Mouse (Mus musculus) layer of hippocampus, adult 11-12 months (tissue): ENCODE measurements at regions not wholly inside any gene's neighbourhood (a gene's known extent, or its start where the extent isn't known, plus 50 kb on each side); places are given as distances from the start of the nearest gene placed in this dataset.
A peak's percentile ranks its signal among the peaks of the same experiment; 100 is the strongest.

Experiments used
- DNase-seq: peaks from one replicate; pipeline ENCODE4 v3.0.0; 2022; ENCODE audit warnings: low spot score

DNA sequence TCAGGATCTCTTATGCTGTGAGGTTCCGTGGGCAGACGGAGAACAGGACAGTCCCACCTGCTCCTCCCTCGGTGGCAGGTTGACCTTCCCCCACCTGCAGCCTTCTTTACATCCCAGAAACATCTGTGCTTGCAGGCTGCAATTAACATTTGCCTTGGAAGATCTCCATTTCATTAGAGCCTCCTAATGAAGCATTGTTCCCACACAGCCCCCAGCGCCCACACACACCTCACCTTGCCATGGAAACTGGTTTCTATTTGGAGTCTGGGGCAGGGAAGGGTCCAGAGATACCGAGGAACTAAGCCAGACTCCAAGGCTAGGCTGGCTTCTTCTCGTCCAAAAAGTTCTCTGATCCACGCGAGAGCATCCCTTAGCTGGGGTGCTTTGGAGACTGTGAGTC is 56.6 kb upstream of the Rpl38 start:
- DNase-seq: peak; percentile 18

DNA sequence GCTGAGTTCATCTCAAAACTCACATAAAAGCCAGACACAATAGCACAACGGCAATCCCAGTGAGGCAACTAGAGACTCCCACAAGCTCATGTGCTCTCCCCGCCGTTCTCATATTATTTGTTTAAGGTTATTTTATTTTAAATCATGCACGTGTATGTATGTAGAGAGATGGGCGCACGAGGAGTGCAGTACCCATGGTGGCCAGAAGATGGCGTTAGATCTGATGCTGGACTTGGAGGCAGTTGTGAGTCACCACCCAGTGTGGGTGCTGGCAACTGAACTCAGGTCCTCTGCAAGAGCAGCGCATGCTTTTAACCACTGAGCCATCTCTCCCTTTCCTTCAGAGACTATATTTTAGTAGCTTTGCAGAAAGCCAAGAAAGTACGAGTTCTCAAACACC is 60.3 kb upstream of the Rpl38 start:
- no peak for DNase-seq

DNA sequence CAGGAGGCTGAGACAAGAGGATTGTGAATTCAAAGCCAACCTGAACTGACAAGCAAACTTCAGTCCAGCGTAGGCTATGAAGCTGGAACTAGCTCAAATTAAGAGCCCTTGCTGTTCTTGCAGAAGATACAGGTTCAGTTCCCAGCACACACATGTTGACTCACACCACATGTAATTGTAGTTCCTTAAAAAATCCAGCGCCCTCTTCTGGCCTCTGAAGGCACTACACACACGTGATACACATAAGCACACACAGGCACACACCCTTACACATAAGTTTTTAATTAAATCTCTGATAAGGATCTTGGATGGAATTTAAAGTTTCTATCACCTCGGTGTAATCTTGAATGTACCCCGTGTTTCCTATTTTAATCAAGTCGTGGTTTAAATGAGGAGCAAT is 65.2 kb upstream of the Rpl38 start:
- DNase-seq: no peak

GRCm38 (mm10) chr11:114597225-114597624 is 71.1 kb upstream of the Rpl38 start:
- peak; percentile 28 for DNase-seq

DNA sequence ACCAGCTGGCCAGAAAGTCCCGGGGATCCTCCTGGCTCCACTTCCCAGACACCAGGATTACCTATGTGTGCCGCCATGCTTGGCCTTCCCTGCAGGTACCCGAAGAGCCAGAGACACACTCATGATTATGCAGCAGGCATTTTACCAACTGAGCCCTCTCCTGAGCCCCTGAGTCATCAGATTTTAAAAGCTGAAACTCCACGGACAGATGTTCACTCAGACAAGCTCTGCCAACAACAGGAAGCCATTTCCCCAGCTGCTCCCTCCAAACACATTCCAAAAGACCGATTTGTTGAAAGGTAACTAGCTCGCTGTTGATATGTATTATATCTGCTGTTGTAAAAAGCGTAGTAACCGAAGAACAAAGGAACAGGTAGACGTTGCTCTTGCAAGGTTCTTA is 75.4 kb upstream of the Rpl38 start:
- DNase-seq: peak; percentile 9

GRCm38 (mm10) chr11:114588554-114588953 is 79.8 kb upstream of the Rpl38 start:
- DNase-seq: no peak

GRCm38 (mm10) chr11:114587986-114588385 is 80.3 kb upstream of the Rpl38 start:
- DNase-seq: no peak

DNA sequence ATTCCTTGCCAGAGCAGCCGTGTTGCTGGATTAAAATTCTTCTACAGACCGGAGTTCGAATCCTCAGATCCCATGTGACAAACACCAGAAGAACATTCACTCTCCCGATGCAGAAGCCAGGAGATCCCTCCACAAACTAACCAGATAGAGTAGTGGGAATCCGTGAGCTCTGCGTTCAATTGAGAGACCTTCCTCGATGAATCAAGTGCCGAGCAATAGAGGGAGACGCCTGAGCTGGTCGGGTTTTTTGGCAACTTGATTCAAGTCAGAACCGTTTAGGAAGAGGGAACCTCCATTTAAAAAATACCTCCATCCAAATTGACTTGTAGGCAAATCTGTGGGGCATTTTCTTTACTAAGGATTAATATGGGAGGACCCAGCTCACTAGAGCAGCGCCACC is 81.9 kb upstream of the Rpl38 start:
- no peak for DNase-seq

DNA sequence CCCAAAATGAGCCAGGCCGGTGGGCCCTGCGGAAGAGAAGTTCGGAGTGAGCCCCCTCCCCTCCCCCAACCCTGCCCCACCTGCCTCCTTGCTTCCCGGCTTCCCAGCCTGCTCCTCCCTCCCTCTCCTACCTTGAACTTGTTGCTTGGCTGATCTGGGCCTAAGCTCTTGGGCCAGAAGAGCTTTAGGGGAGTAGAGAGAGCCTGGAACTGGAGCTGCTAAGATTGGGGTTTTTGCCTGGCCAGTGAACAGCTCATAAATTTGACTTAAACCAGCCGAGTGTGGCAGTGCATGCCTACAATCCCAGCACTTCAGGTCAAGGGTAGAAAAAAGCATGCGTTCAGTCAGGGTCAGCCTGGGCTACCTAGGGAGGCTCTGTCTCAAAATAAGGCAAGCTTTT is 83.5 kb upstream of the Rpl38 start:
- DNase-seq: no peak

- no peak for DNase-seq
Measured at GRCm38 (mm10) chr11:114584146-114584545, 84.2 kb upstream of the Rpl38 start.

- DNase-seq: no peak
Measured at GRCm38 (mm10) chr11:114579986-114580385, 88.3 kb upstream of the Rpl38 start.

DNA sequence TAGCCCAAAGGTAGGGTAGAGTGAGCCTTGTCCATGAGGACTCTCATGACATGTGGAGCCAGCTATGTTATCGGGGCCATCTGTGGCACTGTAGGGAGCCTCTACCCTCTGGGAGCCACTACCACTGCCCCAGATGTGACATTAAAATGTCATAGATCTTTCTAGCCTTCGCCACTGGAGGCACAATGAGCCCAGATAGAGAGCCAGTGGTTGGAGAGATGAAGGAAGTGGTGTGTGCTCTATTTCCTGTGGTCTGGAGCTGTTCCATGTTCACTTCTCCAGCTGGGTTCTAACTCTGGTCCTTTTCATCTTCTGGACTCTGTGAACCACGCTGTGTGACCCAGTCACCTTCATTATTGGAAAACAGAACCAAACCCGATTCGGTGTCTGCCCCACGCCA is 89.8 kb upstream of the Rpl38 start:
- DNase-seq: no peak

GRCm38 (mm10) chr11:114576803-114577202 is 91.5 kb upstream of the Rpl38 start:
- DNase-seq: no peak

DNA sequence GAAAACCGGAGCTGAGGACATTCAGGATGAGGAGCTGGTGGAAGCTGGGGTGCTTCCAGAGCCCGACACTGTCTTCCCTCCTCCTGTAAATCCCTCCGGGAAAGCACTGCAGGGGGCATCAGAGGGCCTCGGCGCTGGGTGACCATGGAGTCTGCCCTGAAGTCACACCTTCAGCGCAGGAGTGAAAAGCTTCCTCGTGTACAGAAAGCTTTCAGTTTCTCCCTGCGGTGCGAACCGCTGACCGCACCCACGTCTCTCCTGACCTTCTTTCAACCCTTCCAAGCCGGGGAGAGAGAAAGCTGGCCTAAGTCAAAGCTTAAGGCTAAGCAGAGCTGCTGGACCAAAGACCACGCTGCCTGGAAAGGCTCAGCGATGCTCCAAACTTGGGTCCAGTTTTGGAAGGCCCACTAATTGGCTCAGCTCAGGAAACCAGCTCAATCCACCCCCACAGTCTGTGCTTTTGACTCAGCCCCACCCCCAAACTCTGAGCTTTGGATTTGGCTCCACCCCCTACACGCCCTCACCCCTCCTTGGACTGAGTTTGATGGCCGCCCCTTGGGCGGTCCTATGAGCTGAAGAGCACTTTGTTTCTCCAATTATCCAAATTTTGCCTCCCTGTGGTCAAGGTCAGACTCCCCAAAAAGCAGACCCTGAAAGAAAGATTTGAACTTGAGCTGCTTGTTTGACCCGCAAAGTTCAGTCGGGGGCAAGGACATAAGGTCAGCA is 97.0 kb upstream of the Rpl38 start:
- no peak for DNase-seq

- DNase-seq: no peak
Measured at GRCm38 (mm10) chr11:114570076-114570475, 98.2 kb upstream of the Rpl38 start.

GRCm38 (mm10) chr11:114567814-114568800 is 100.2 kb upstream of the Rpl38 start:
- no peak for DNase-seq

DNA sequence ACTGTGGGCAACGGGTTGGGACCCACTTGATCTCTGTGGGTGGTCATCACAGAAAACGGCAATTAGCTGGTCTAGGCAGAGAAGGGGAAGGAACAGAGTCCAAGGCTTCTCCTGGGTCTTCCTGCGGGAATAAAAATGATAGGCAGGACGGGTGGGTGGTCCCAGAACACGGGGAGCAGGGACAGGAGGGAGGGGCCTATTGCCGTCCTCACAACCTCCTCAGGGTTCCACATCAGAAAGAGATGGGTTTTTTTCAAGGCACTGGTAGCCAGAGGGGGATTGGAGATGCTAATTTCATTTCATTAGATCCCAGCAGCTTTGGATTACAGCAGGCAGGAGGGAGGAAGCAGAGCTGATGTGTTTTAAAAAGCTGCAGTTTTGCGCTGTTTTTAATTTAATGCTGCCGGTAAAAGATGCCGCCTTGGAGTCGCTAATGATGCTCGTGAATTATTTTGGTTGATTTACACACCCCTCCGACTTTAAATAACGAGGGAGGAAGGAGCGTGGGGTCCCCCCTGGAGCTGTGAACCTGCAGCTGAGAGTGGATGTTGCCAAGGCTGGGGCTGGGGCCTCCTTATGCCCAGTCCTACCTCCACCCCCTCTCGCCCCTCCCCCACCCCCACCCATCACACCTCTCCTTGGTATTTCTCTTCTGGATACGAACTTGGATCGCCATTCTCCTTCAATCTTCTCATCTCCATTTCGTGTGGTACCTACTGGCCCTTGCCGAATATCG is 101.1 kb upstream of the Rpl38 start:
- DNase-seq: no peak

- no peak for DNase-seq
Measured at GRCm38 (mm10) chr11:114564949-114565348, 103.4 kb upstream of the Rpl38 start.

DNA sequence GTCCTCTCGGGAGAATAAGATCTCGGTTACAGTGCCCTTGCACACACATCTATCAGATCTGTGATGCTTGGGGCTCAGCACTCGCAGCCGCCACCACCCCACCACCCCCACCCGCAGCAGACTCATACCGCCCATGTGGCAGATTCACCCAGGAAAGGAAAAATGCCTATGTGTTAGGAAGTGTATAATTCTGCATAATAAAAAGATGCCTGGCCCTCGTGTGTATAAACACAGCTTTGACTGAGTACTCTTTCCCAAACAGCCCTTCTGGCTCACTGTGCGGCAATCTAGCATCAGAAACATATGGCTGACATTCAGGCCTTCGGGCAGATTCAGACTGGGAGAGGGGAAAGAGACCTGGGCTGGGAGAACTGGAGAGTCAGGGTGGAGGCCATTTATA is 105.2 kb upstream of the Rpl38 start:
- DNase-seq: peak; percentile 15

GRCm38 (mm10) chr11:114554576-114554975 is 113.7 kb upstream of the Rpl38 start:
- no peak for DNase-seq

DNA sequence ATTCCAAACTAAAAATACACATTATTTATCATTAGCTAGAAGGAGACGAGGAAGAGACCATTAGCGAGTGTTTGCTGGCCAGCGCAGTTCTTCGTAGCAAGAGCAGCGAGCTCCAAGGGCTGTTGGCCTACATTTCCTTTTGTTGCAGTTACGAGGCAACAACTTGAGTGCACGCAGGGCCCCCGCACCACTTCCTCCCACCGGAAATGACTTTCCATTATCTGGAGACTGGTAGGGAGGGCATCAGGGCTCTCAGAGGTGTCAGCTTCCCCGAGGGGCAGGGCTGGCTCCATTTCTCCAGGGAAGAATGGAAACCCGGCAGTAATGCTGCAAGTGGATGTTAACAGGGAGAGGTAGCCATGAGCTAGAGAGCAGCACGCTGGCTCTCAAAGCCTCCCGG is 114.3 kb upstream of the Rpl38 start:
- DNase-seq: no peak

DNA sequence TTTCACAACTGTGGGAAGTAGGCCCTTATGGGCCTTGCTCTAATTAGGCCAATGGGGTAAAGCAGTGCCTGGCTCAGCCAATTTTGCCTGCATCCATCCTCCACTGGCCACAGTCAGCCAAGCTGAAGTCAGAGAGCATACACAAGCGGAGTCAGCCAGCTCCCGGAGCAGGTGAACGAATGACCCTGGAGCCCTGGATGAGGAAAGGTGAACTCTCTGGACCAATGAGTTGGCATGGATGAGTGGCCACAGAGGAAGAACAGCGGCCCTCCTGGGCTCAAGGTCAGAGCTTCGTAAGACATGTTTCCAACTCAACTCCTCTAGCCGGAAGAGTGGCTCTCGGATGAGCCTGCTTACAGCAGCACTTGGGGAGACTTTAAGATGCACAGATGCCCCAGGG is 116.1 kb upstream of the Rpl38 start:
- DNase-seq: no peak

- no peak for DNase-seq
Measured at GRCm38 (mm10) chr11:114551262-114551661, 117.1 kb upstream of the Rpl38 start.
